In the genomic region with DNA sequence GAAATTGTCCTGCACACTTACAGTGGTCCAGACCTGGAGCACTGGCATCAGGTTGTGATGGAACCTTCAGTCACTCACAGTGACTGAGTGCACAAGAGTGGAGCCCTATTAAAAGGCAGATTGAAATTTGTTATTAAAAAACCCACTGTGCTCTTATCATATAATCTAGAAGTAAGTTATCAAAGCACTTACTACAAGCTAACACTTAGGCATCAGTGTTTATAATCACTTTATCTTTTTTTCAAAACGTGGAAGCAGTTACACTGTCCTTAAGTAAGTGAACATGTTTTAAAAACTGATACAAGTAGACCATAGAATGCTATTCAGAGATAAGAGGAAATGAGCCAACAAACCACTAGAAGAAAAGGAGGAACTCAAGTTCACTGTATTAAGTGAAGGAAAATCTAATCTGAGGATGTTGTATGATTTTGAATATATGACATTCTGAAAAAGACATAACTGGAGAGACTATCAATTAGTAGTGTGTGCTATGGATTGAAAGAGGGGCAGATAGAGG, we compare ENCODE assay signal across 27 mouse cellular contexts.
"Had no signal": no experiment of that assay in that cellular context is flagged by ENCODE, and none has a peak within 500 bp of the region (broad histone marks: within the 10 kb centered on the region; RNA-seq: fewer than 3 reads in every experiment).

No protein-coding gene starts in this region.

- H3K9ac ChIP-seq: heart, embryonic 13.5 days; heart, embryonic 15.5 days; hindbrain, embryonic 13.5 days; hindbrain, embryonic 15.5 days; kidney, embryonic 15.5 days; limb, embryonic 12.5 days; liver, embryonic 13.5 days; liver, embryonic 15.5 days had no signal

- H3K4me2 ChIP-seq: heart, embryonic 11.5 days; heart, embryonic 13.5 days; heart, embryonic 15.5 days; hindbrain, embryonic 13.5 days; hindbrain, embryonic 15.5 days; kidney, embryonic 15.5 days; limb, embryonic 12.5 days; liver, embryonic 11.5 days; liver, embryonic 13.5 days; liver, embryonic 15.5 days had no signal

- H3K27ac ChIP-seq: heart, adult 2 months; heart, embryonic 13.5 days; heart, embryonic 15.5 days; hindbrain, embryonic 13.5 days; hindbrain, embryonic 15.5 days; kidney, embryonic 15.5 days; kidney, postnatal 0 days; limb, embryonic 10.5 days; limb, embryonic 12.5 days; liver, embryonic 13.5 days; liver, embryonic 15.5 days had no signal

- H3K36me3 ChIP-seq: heart, embryonic 13.5 days; heart, embryonic 15.5 days; hindbrain, embryonic 13.5 days; hindbrain, embryonic 15.5 days; kidney, embryonic 15.5 days; limb, embryonic 10.5 days; limb, embryonic 12.5 days; liver, embryonic 13.5 days; liver, embryonic 15.5 days had no signal

- H3K4me3 ChIP-seq: heart, adult 2 months; heart, embryonic 13.5 days; heart, embryonic 15.5 days; hindbrain, embryonic 13.5 days; hindbrain, embryonic 15.5 days; kidney, embryonic 15.5 days; limb, embryonic 10.5 days; limb, embryonic 12.5 days; liver, embryonic 13.5 days; liver, embryonic 15.5 days had no signal

- H3K4me1 ChIP-seq: heart, embryonic 13.5 days; heart, embryonic 15.5 days; hindbrain, embryonic 13.5 days; hindbrain, embryonic 15.5 days; kidney, embryonic 15.5 days; limb, embryonic 10.5 days; limb, embryonic 12.5 days; liver, embryonic 13.5 days; liver, embryonic 15.5 days had no signal

- H3K9me3 ChIP-seq: heart, embryonic 13.5 days; heart, embryonic 15.5 days; hindbrain, embryonic 13.5 days; hindbrain, embryonic 15.5 days; kidney, embryonic 15.5 days; limb, embryonic 10.5 days; limb, embryonic 12.5 days; liver, embryonic 13.5 days; liver, embryonic 15.5 days had no signal

- DNase-seq: gastrocnemius, postnatal 14 days; gastrocnemius, postnatal 36 days; heart, adult 11 months; heart, adult 2 months; heart, postnatal 14 days; heart, postnatal 36 days; kidney, adult 11 months; kidney, adult 2 months; kidney, adult 9 months; kidney, postnatal 14 days; kidney, postnatal 36 days; layer of hippocampus, adult 9-11 months; layer of hippocampus, postnatal 36 days; liver; liver, embryonic 13.5 days had no signal

- H3K27me3 ChIP-seq: heart, embryonic 13.5 days; heart, embryonic 15.5 days; hindbrain, embryonic 13.5 days; hindbrain, embryonic 15.5 days; kidney, embryonic 15.5 days; limb, embryonic 12.5 days; liver, embryonic 13.5 days; liver, embryonic 15.5 days had no signal

- ATAC-seq: intestine, embryonic 16.5 days had no signal
